Mouse (Mus musculus): ENCODE measurements around the gene Herpud1. TPM values are rescaled to one million over a fixed set of nuclear protein-coding genes. Genes with fewer than 3 reads are reported as not detected.

The Herpud1 gene
- 106 TPM for polyA plus RNA-seq (2017; shearing (Covaris generic))

GRCm38 (mm10) chr8:94386214-94387026, at the start of gene Herpud1:
Gene Herpud1, plus strand, starts transcription at chr8:94386438.

DNA sequence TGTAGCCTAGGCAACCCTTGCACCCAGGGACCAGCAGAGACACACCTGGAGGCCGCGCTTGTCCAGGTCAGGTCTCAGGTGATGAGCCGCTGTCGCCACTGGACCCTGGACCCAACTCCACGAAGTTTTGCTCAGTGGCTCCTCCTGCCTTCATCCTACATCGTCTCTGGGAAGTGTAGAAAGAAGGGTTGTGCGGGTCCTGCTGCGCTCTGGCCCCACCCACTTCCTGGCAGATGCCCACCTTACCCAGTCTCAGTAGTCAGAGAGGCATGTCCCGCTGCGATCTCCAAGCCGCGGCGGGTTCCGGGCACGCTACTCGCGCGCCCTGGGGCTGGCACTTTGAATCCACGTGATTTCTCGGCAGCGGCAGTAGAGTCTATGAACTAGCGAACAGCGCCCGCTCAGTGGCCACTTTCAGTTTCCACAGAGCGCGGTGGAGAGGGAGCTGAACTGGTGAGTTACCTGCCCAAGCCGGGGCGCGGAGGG, 47.8 kb downstream of the Herpud1 start, which contains the start of gene Nlrc5:
Gene Nlrc5 (plus strand): TSS at position 376 of the 486 bp plus-strand sequence.

Other genes with a start within 250 kb of the Herpud1 start
- not detected for gene Mt4, start 249.2 kb upstream of the Herpud1 start, polyA plus RNA-seq (2017; shearing (Covaris generic))
- gene Mt3, start 233.8 kb upstream of the Herpud1 start, polyA plus RNA-seq (2017; shearing (Covaris generic)), result not detected
- gene Mt2, start 213.8 kb upstream of the Herpud1 start, polyA plus RNA-seq (2017; shearing (Covaris generic)), result not detected
- gene Mt1, start 207.4 kb upstream of the Herpud1 start, polyA plus RNA-seq (2017; shearing (Covaris generic)), result 2.2 TPM
- gene Nup93, start 171.9 kb upstream of the Herpud1 start, polyA plus RNA-seq (2017; shearing (Covaris generic)), result 37.8 TPM
- gene Slc12a3, start 57.2 kb upstream of the Herpud1 start, polyA plus RNA-seq (2017; shearing (Covaris generic)), result 0.11 TPM
- 163 TPM for gene Nlrc5, start 47.9 kb downstream of the Herpud1 start, polyA plus RNA-seq (2017; shearing (Covaris generic))
- 2.2 TPM for gene Cpne2, start 146.6 kb downstream of the Herpud1 start, polyA plus RNA-seq (2017; shearing (Covaris generic))
- 49.4 TPM for gene Rspry1, start 215.5 kb downstream of the Herpud1 start, polyA plus RNA-seq (2017; shearing (Covaris generic))
- 63.3 TPM for gene Fam192a, start 215.6 kb downstream of the Herpud1 start, polyA plus RNA-seq (2017; shearing (Covaris generic))